30 mouse cellular contexts compared by ENCODE assay signal in the genomic region with DNA sequence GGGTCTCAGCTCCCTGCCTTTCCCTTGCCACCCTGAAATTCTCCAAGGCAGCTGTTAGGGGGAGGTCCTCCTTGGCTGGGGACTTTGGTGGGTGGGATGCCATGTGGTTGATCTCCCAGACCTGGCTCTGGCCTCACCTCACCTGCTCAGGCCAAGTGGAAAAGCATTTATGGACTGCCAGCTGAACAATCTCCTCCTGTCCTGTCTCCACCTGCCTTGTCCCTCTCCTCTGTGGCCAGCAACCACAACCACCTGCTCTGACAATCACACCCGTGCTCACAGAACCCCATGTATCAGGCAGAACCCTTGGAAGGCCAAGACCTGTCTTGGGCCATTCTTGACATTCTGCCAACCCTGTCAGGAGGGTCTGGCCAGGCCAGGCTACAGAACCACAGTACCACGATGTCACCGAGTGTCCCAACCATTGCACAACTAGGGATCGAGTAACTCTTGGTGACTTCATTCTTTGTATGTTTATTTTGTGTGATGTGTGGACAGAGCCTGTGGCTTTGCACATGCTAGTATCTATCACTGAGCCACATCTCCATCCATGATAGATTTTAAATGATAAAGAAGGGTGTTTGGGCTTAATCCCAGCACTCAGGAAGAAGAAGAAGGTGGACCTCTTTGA. TPM values are rescaled to one million over a fixed set of nuclear protein-coding genes. Genes with fewer than 3 reads are reported as not detected.
DNase-seq lines count a peak whose midpoint lies in the region; ATAC-seq and TF ChIP-seq lines count a peak whose summit lies in the region.
"Had no signal": no experiment of that assay in that cellular context is flagged by ENCODE, and none has a peak within 500 bp of the region (broad histone marks: within the 10 kb centered on the region; RNA-seq: fewer than 3 reads in every experiment).

No protein-coding gene starts in this region.

- H3K36me3 ChIP-seq in hindbrain, embryonic 10.5 days = no peaks in the 10 kb centered on the region
- H3K36me3 ChIP-seq in hindbrain, embryonic 14.5 days (replicated peaks; ENCODE audit: control insufficient read depth, insufficient read depth) = no peaks in the 10 kb centered on the region
- H3K36me3 ChIP-seq in liver, postnatal 0 days (replicated peaks; ENCODE audit: insufficient read depth, low read length) = no peaks in the 10 kb centered on the region
- H3K36me3 ChIP-seq: embryonic facial prominence, embryonic 12.5 days; embryonic facial prominence, embryonic 15.5 days; forebrain, embryonic 12.5 days; forebrain, embryonic 15.5 days; heart, embryonic 15.5 days; hindbrain, embryonic 15.5 days had no signal

- peaks cover 23% of the 10 kb centered on the region for H3K27me3 ChIP-seq in hindbrain, embryonic 10.5 days (ENCODE audit: insufficient read depth, poor library complexity, severe bottlenecking)
- H3K27me3 ChIP-seq in hindbrain, embryonic 14.5 days (ENCODE audit: control insufficient read depth, insufficient read depth, low read length) = no peaks in the 10 kb centered on the region
- no peaks in the 10 kb centered on the region for H3K27me3 ChIP-seq in liver, postnatal 0 days (ENCODE audit: insufficient read depth, low read length)
- H3K27me3 ChIP-seq: embryonic facial prominence, embryonic 15.5 days; forebrain, embryonic 15.5 days had no signal

- WGBS in hindbrain, embryonic 10.5 days = 85% methylated on average over 4 of the region's 4 CpGs
- 90% methylated on average over 4 of the region's 4 CpGs for WGBS in hindbrain, embryonic 14.5 days
- 52% methylated on average over 4 of the region's 4 CpGs for WGBS in liver, postnatal 0 days (ENCODE audit: insufficient replicate concordance)

- DNase-seq in hindbrain, embryonic 10.5 days (ENCODE audit: low spot score) = no peak
- DNase-seq in hindbrain, embryonic 14.5 days (ENCODE audit: low spot score) = no peak
- peak; percentile 37 for DNase-seq in liver, postnatal 0 days
- no peak for DNase-seq in liver
- peak; percentile 35 for DNase-seq in skeletal muscle tissue, adult 2 months (ENCODE audit: low read depth, low spot score)
- no peak for DNase-seq in thymus, postnatal 10 days (ENCODE audit: low spot score in 2 of 2)
- DNase-seq: adrenal gland, adult 2 months; adrenal gland, postnatal 14 days; B cell, adult 2 months; cerebellum, adult 11 months; cerebellum, adult 2 months; cerebellum, adult 9-11 months; cerebellum, postnatal 25 days; gastrocnemius, postnatal 10 days; gastrocnemius, postnatal 36 days; heart, adult 11 months; heart, postnatal 10 days; heart, postnatal 36 days had no signal

- H3K4me2 ChIP-seq in hindbrain, embryonic 14.5 days (replicated peaks) = no peak overlapping the region
- no peak overlapping the region for H3K4me2 ChIP-seq in liver, postnatal 0 days (ENCODE audit: low read depth, low read length)
- H3K4me2 ChIP-seq: embryonic facial prominence, embryonic 12.5 days; embryonic facial prominence, embryonic 15.5 days; forebrain, embryonic 12.5 days; forebrain, embryonic 15.5 days; heart, embryonic 11.5 days; heart, embryonic 15.5 days; hindbrain, embryonic 15.5 days had no signal

- ATAC-seq in hindbrain, embryonic 14.5 days (ENCODE audit: low FRiP score) = no peak
- ATAC-seq in liver, postnatal 0 days = peak; percentile 87
- ATAC-seq in erythroid progenitor cell, adult 5-6 weeks (replicated peaks; ENCODE audit: low FRiP score, poor library complexity, severe bottlenecking) = peak; percentile 11; the same call in 1 of the 2 replicates
- ATAC-seq in frontal cortex, adult (ENCODE audit: low TSS enrichment) = no peak
- ATAC-seq: CD4-positive, CD25-positive, alpha-beta regulatory T cell, adult 4 months; forebrain, embryonic 15.5 days had no signal

- H3K9ac ChIP-seq in hindbrain, embryonic 14.5 days = no peak overlapping the region
- no peak overlapping the region for H3K9ac ChIP-seq in liver, postnatal 0 days (replicated peaks)
- H3K9ac ChIP-seq: embryonic facial prominence, embryonic 12.5 days; embryonic facial prominence, embryonic 15.5 days; forebrain, embryonic 12.5 days; forebrain, embryonic 15.5 days; heart, embryonic 15.5 days; hindbrain, embryonic 15.5 days had no signal

- peak overlapping the region; percentile 23; the same call in 1 of the 2 replicates for H3K27ac ChIP-seq in hindbrain, embryonic 10.5 days
- no peak overlapping the region for H3K27ac ChIP-seq in hindbrain, embryonic 14.5 days
- no peak overlapping the region for H3K27ac ChIP-seq in liver, postnatal 0 days (ENCODE audit: low read depth)
- H3K27ac ChIP-seq: embryonic facial prominence, embryonic 12.5 days; embryonic facial prominence, embryonic 15.5 days; forebrain, embryonic 12.5 days; forebrain, embryonic 15.5 days; heart, embryonic 15.5 days; hindbrain, embryonic 15.5 days had no signal

- H3K9me3 ChIP-seq in hindbrain, embryonic 10.5 days = no peaks in the 10 kb centered on the region
- no peaks in the 10 kb centered on the region for H3K9me3 ChIP-seq in hindbrain, embryonic 14.5 days (ENCODE audit: control insufficient read depth, low read length)
- no peaks in the 10 kb centered on the region for H3K9me3 ChIP-seq in liver, postnatal 0 days (ENCODE audit: low read length)
- H3K9me3 ChIP-seq: embryonic facial prominence, embryonic 12.5 days; embryonic facial prominence, embryonic 15.5 days; forebrain, embryonic 12.5 days; forebrain, embryonic 15.5 days; heart, embryonic 15.5 days; hindbrain, embryonic 15.5 days had no signal

- no peak for TF ChIP-seq EP300 in liver, postnatal 0 days (IDR thresholded peaks at IDR 0.05; ENCODE audit: low read depth)

- TF ChIP-seq CTCF in liver, postnatal 0 days (IDR thresholded peaks at IDR 0.05; ENCODE audit: low read depth) = no peak

- H3K4me1 ChIP-seq in hindbrain, embryonic 10.5 days (replicated peaks) = peaks cover 68% of the 10 kb centered on the region
- peaks cover 23% of the 10 kb centered on the region for H3K4me1 ChIP-seq in hindbrain, embryonic 14.5 days (replicated peaks; ENCODE audit: control insufficient read depth, insufficient read depth, low read length)
- H3K4me1 ChIP-seq in liver, postnatal 0 days (ENCODE audit: insufficient read depth) = peaks cover 5% of the 10 kb centered on the region; the same call in 1 of the 2 replicates

- H3K4me3 ChIP-seq in hindbrain, embryonic 10.5 days = no peak overlapping the region
- no peak overlapping the region for H3K4me3 ChIP-seq in hindbrain, embryonic 14.5 days (replicated peaks; ENCODE audit: low read length)
- no peak overlapping the region for H3K4me3 ChIP-seq in liver, postnatal 0 days (ENCODE audit: low read depth, low read length)
- H3K4me3 ChIP-seq: embryonic facial prominence, embryonic 12.5 days; embryonic facial prominence, embryonic 15.5 days; forebrain, embryonic 12.5 days; forebrain, embryonic 15.5 days; heart, embryonic 15.5 days; hindbrain, embryonic 15.5 days had no signal

RNA-seq across cellular contexts. Expression of gene Flrt1, which starts 20.1 kb away (rescaled TPM):
- 3.1 and 4.0 TPM in 2 replicates for polyA plus RNA-seq in hindbrain, embryonic 10.5 days (2016; fragmentation: Nextera tagmentation; extraction: Ambion mirVana)
- polyA plus RNA-seq in hindbrain, embryonic 14.5 days (2014; fragmentation: Nextera tagmentation; extraction: Ambion mirVana) = 8.7 and 9.5 TPM in 2 replicates
- polyA plus RNA-seq in liver, postnatal 0 days (2015; fragmentation: Nextera tagmentation; extraction: Ambion mirVana) = 0.12 and 0.21 TPM in 2 replicates
- total RNA-seq in erythroid progenitor cell, adult 5-6 weeks (2015; ENCODE audit: low replicate concordance) = not detected in 2 replicates
- not detected in 2 replicates for total RNA-seq in erythroid progenitor cell, adult 5-6 weeks (2017; ENCODE audit: low replicate concordance)
- total RNA-seq: common myeloid progenitor, adult 5-6 weeks; MEL had no signal

Comparison
In these comparisons a context has a peak if more than half of its experiments do, and no peak if none do; other contexts are left out.
1. DNase-seq: peak in liver, postnatal 0 days (single experiment) and skeletal muscle tissue, adult 2 months (single experiment); none in hindbrain, embryonic 10.5 days (single experiment), hindbrain, embryonic 14.5 days (single experiment), liver (single experiment) and thymus, postnatal 10 days (0 of 2).
2. ATAC-seq: peak in liver, postnatal 0 days (single experiment) and erythroid progenitor cell, adult 5-6 weeks (single experiment); none in hindbrain, embryonic 14.5 days (single experiment) and frontal cortex, adult (single experiment).